25 mouse cellular contexts compared by ENCODE assay signal in genomic region chr11:24339061-24339460, GRCm38 (mm10).
"Had no signal": no experiment of that assay in that cellular context is flagged by ENCODE, and none has a peak within 500 bp of the region (broad histone marks: within the 10 kb centered on the region; RNA-seq: fewer than 3 reads in every experiment).

No protein-coding gene starts in this region.

- H3K27ac ChIP-seq: heart, embryonic 10.5 days; hindbrain, embryonic 12.5 days; hindbrain, embryonic 14.5 days; layer of hippocampus, adult 2 months; left cerebral cortex, adult 2 months; limb, embryonic 10.5 days; limb, embryonic 12.5 days; liver, embryonic 13.5 days; liver, embryonic 15.5 days had no signal

- H3K36me3 ChIP-seq: heart, embryonic 10.5 days; heart, embryonic 12.5 days; hindbrain, embryonic 10.5 days; hindbrain, embryonic 12.5 days; limb, embryonic 10.5 days; limb, embryonic 12.5 days; liver, embryonic 13.5 days; liver, embryonic 15.5 days had no signal

- H3K4me2 ChIP-seq: heart, embryonic 12.5 days; hindbrain, embryonic 12.5 days; hindbrain, embryonic 14.5 days; limb, embryonic 12.5 days; liver, embryonic 13.5 days; liver, embryonic 15.5 days had no signal

- ATAC-seq: hindbrain, embryonic 16.5 days; inflammation-experienced regulatory T-cells, adult 6 months; intestine, postnatal 0 days had no signal

- DNase-seq: gastrocnemius, postnatal 14 days; gastrocnemius, postnatal 36 days; heart, adult 18-20 months; heart, postnatal 10 days; heart, postnatal 4 days; kidney, adult 18-20 months; kidney, adult 8-10 months; kidney, postnatal 10 days; kidney, postnatal 25 days; kidney, postnatal 4 days; liver; liver, embryonic 13.5 days had no signal

- H3K4me3 ChIP-seq: heart, embryonic 10.5 days; heart, embryonic 12.5 days; hindbrain, embryonic 10.5 days; hindbrain, embryonic 12.5 days; layer of hippocampus, adult 2 months; left cerebral cortex, adult 2 months; limb, embryonic 10.5 days; limb, embryonic 12.5 days; liver, embryonic 13.5 days; liver, embryonic 15.5 days had no signal

- H3K4me1 ChIP-seq: heart, embryonic 10.5 days; heart, embryonic 12.5 days; liver, embryonic 13.5 days; liver, embryonic 15.5 days had no signal

- H3K27me3 ChIP-seq: heart, embryonic 12.5 days; hindbrain, embryonic 12.5 days; limb, embryonic 12.5 days; liver, embryonic 13.5 days; liver, embryonic 15.5 days had no signal

- H3K9me3 ChIP-seq: heart, embryonic 10.5 days; heart, embryonic 12.5 days; hindbrain, embryonic 10.5 days; hindbrain, embryonic 12.5 days; limb, embryonic 10.5 days; limb, embryonic 12.5 days; liver, embryonic 13.5 days; liver, embryonic 15.5 days had no signal

- H3K9ac ChIP-seq: heart, embryonic 12.5 days; hindbrain, embryonic 12.5 days; hindbrain, embryonic 14.5 days; limb, embryonic 12.5 days; liver, embryonic 13.5 days; liver, embryonic 15.5 days had no signal
